Mouse (Mus musculus): ENCODE data around the gene Cbln1. TPM values are rescaled to one million over a fixed set of nuclear protein-coding genes. Genes with fewer than 3 reads are reported as not detected.

Cbln1 gene
- total RNA-seq, 2 experiments from 2014 or later = 9.1 to 15.9 TPM

Other genes with a start within 250 kb of the Cbln1 start
- gene 4933402J07Rik, start 91.2 kb upstream of the Cbln1 start, total RNA-seq (2021) = not detected